Mouse (Mus musculus) thymus, postnatal 10 days (tissue): Measurements from ENCODE around the gene Commd1.
A peak's percentile ranks its signal among the peaks of the same experiment; 100 is the strongest.

Experiments
- DNase-seq, 2 experiments: peaks; one replicate each; pipeline ENCODE4 v3.0.0; 2021; ENCODE audit warnings: low spot score in 2 of 2

The Commd1 gene

GRCm38 (mm10) chr11:22952668-22953067 is 29.5 kb downstream of the Commd1 start:
- DNase-seq = no peak

GRCm38 (mm10) chr11:22950131-22950530 is 32.1 kb downstream of the Commd1 start:
- DNase-seq = peak in 1 of 2 experiments; percentile 34

GRCm38 (mm10) chr11:22949101-22949500 is 33.1 kb downstream of the Commd1 start:
- DNase-seq = no peak

GRCm38 (mm10) chr11:22938983-22939382 is 43.2 kb downstream of the Commd1 start:
- no peak for DNase-seq

- peak; percentile 65 to 70 for DNase-seq
Observed at GRCm38 (mm10) chr11:22937716-22938316, 44.4 kb downstream of the Commd1 start.

GRCm38 (mm10) chr11:22936446-22937125 is 45.6 kb downstream of the Commd1 start:
- peak in 1 of 2 experiments; percentile 31 for DNase-seq

GRCm38 (mm10) chr11:22932167-22932566 is 50.0 kb downstream of the Commd1 start:
- DNase-seq = no peak

- no peak for DNase-seq
Observed at GRCm38 (mm10) chr11:22931320-22931905, 50.8 kb downstream of the Commd1 start.

- no peak for DNase-seq
Observed at GRCm38 (mm10) chr11:22930129-22930528, 52.1 kb downstream of the Commd1 start.

GRCm38 (mm10) chr11:22928586-22929169 is 53.5 kb downstream of the Commd1 start:
- peak in 1 of 2 experiments; percentile 19 for DNase-seq

- no peak for DNase-seq
Observed at GRCm38 (mm10) chr11:22923606-22924005, 58.6 kb downstream of the Commd1 start.

- no peak for DNase-seq
Observed at GRCm38 (mm10) chr11:22922546-22922945, 59.6 kb downstream of the Commd1 start.

GRCm38 (mm10) chr11:22919336-22919735 is 62.8 kb downstream of the Commd1 start:
- no peak for DNase-seq

- DNase-seq = no peak
Observed at GRCm38 (mm10) chr11:22917786-22918185, 64.4 kb downstream of the Commd1 start.

- no peak for DNase-seq
Observed at GRCm38 (mm10) chr11:22913744-22914143, 68.4 kb downstream of the Commd1 start.

- DNase-seq = no peak
Observed at GRCm38 (mm10) chr11:22911831-22912230, 70.4 kb downstream of the Commd1 start.

GRCm38 (mm10) chr11:22906453-22906865 is 75.7 kb downstream of the Commd1 start:
- DNase-seq = no peak

GRCm38 (mm10) chr11:22902923-22903322 is 79.3 kb downstream of the Commd1 start:
- DNase-seq = no peak

- no peak for DNase-seq
Observed at GRCm38 (mm10) chr11:22900041-22900440, 82.1 kb downstream of the Commd1 start.

- no peak for DNase-seq
Observed at GRCm38 (mm10) chr11:22897642-22898041, 84.5 kb downstream of the Commd1 start.

GRCm38 (mm10) chr11:22897127-22897526 is 85.1 kb downstream of the Commd1 start:
- DNase-seq = no peak

- DNase-seq = no peak
Observed at GRCm38 (mm10) chr11:22893075-22893474, 89.1 kb downstream of the Commd1 start.

- DNase-seq = no peak
Observed at GRCm38 (mm10) chr11:22892466-22892865, 89.7 kb downstream of the Commd1 start.
